12 mouse cellular contexts compared by ENCODE assay signal in genomic region chr1:182863396-182863795, GRCm38 (mm10).
"Had no signal": no experiment of that assay in that cellular context is flagged by ENCODE, and none has a peak within 500 bp of the region (broad histone marks: within the 10 kb centered on the region; RNA-seq: fewer than 3 reads in every experiment).

No protein-coding gene starts in this region.

- ATAC-seq: hindbrain, postnatal 0 days; liver, embryonic 12.5 days; midbrain, embryonic 15.5 days had no signal

- DNase-seq: layer of hippocampus, adult 9-11 months; layer of hippocampus, postnatal 36 days; lung, embryonic 14.5 days; lung, postnatal 4 days; retina, postnatal 1 day; right cerebral cortex, postnatal 4 days; spleen, adult 18-20 months; thymus, adult 18-20 months; thymus, postnatal 14 days had no signal
